Mouse (Mus musculus): Measurements from ENCODE around the gene Crlf1.

GRCm38 (mm10) chr8:70547762-70548161, 54.8 kb downstream of the Crlf1 start:
- TF ChIP-seq POLR2A (IDR thresholded peaks at IDR 0.05; ENCODE audit: insufficient read depth, low read length) (no peak), CTCF (IDR thresholded peaks at IDR 0.05; ENCODE audit: low read depth, low read length) (no peak)

All from ES-Bruce4 (cell line).